Mouse (Mus musculus) layer of hippocampus, adult 18-20 months (tissue): ENCODE measurements around the gene Sectm1b. TPM values are rescaled to one million over a fixed set of nuclear protein-coding genes. Genes with fewer than 3 reads are reported as not detected.
"Not testable (repeated sequence)": the region's sequence is repeated elsewhere in the genome, so short reads cannot be mapped to it uniquely, and the experiment has no call there.

ENCODE experiments used
- DNase-seq, 2 experiments: peaks; one replicate each; pipeline ENCODE4 v3.0.0; 2022; ENCODE audit warnings: low spot score in 2 of 2
- long read RNA-seq: library from polyadenylated mRNA; stranded (forward); transcript quantifications from one replicate; pipeline ENCODE4 v2.0.0, GENCODE M21; 2021
- total RNA-seq, 2 experiments: library from RNA; stranded (reverse); gene quantifications; 2 replicates each; pipeline ENCODE4 v1.2.3; 2021

The Sectm1b gene
- not detected for total RNA-seq
- long read RNA-seq, partial matches to known transcripts: 0 of 1 reads
- long read RNA-seq, other reads (novel, unspliced or antisense): 1 of 1 reads

DNA sequence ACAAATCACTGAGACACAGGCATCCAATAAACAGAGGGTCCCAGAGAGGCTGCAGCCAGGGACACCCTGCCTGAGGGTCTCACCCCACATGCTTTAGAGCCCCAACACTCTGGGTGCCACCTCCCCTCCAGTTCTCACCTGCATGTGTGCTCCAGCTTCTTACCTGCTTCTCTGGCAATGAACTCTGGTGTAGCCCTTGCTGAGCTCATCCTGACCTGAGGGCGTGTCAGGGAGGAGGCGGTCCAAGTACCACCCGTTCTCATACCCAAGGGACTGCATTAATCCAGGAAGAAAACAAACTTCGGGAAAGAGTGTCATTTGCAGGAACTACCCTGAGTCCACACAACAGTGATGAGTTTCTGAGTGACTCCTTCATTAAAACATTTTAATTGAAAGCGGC, at the start of gene Sectm1b:
Sectm1b (minus strand) TSS at position 191 of the 400 bp plus-strand sequence.
- DNase-seq: no peak

- no peak for DNase-seq
Measured at GRCm38 (mm10) chr11:121112091-121112775, 48.9 kb upstream of the Sectm1b start.

DNA sequence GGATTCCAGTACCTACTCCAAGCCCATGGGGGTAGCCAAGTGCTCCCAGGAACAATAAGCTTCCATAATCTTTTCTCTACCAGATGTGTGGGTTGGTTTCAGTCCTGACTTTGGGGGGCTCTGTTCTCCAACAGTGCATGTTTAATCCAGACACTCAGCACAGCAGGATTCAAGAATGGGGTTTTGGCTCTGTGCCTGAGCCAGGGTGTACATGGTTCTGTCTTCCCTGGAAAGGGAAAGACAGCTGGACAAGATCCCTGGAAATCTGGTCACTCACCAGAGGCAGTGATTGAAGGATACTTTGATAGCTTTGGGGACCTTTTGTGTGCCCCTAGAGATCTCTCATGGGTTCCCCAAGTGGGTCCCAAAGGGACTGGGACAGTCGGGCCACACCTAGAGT, 48.2 kb upstream of the Sectm1b start:
- no peak for DNase-seq

- DNase-seq: no peak
Measured at GRCm38 (mm10) chr11:121111051-121111450, 47.7 kb upstream of the Sectm1b start.

DNA sequence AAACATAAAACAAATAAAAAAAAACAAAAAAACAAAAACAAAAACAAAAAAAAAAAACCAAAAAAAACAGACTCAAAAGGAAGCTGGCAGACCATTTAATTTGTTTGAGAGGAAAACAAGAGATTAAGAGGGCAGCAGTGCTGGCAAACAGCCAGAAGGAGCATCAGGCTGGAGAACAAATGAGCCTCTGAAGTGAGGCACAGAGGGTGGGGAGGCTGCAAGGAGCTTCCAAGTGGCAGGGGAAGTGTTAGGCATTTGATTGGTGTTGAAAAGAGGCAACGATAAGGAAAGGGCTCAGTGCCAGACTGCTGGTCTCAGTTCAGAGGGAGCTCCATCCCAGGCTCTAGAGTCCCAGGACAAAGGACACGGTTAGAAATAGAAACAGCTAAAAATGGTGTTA, 46.6 kb upstream of the Sectm1b start:
- no peak for DNase-seq

DNA sequence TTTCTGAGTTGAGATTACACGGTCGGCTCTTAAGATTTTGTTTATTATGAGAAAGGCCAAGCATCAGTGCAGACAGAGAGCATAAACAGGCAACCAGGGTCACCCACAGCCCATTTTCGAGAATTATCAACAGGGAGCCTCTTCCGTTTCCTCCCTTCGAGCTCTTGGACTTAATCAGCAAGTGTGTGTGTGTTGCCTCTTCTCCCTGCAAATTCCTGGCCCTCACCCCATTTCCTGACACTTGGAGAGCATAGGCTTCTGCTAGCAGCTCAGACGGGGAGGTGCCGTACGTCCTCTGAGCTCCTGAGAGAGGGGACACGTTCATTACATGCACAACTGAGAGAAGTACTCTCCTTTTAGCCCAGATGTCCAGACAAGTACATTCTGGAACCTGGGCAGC, 44.7 kb upstream of the Sectm1b start:
- no peak for DNase-seq

DNA sequence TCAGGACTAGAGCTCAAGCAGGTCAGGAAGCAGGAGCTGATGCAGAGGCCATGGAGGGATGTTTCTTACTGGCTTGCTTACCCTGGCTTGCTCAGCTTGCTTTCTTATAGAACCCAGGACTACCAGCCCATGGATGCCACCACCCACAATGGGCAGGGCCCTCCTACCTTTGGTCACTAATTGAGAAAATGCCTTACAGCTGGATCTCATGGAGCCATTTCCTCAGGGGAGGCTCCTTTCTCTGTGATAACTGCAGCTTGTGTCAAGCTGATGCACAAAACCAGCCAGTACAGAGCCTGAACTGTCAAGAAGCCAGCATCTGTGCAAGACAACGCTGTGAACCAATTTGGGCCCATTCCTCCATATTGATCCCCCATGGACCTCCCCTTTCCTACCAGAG, 43.9 kb upstream of the Sectm1b start:
- DNase-seq: not testable (repeated sequence)

DNA sequence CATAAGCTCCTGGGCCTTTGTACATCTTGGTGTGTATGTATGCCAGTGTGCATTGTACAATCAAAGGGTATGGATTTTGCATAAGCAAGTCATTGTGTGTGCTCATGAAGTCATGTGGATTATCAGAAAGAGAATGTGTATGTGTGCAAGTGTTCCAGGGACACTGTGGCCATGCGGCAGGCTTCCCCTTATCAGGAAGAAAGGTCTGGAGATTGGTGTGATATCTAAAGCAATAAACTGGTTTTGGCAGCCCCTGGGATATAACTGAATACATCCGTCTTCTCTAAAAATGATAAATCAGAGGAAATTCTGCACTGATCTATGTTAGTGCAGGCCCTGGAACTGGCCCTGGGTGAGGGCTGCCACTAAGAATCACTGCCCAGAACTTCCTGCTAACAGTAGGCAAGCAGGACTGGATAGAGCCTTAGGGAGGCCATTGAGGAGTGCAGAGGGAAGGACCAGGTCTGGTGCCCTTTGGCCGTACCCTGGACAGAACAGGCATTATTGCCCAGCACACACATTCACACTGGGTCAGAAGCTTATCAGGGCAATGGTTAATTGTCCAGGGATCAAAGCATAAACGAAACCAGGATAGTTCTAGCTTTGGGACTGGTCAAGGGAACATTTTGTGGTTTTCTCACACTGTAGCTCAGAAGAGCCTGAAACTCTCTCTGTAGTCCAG, 37.9 kb upstream of the Sectm1b start:
- no peak for DNase-seq

DNA sequence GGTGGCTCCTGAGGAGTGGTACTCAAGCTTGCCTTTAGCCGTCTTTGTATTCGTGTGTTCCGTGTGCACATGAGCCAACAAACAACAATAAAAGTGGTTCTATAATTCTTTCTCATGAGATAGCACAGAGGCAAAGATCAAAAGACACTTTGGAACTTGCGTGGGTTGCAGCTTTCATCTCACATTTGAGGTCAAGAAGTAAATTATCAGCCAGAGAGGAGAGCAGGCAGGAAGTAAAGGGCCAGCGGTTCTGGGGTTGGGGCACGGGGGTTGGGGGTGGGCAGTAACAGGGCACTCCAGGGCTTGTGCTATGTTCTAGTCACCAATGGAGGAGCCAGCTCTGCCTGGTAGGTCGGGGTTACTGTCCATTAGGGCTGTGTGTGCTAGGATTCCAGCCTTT, 37.3 kb upstream of the Sectm1b start:
- no peak for DNase-seq

DNA sequence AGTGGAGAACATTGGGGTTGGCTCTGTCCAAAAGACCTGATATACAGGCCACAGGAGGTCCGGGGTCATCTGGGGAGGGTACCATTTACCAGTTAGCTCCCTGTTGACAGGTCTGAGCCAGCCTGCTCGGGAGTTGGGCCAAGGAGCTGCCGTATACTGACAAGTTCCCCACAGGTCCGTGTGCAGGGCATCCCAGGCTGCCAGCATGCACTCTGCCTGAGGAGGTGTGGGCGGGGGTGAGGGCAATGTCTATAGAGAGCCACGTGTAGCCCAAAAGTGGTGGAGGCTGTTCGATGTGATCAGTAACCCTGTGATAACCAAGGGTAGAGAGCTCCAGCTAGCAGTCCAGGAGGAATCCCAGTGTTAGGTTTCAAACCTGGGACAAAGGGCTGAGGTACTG, 36.4 kb upstream of the Sectm1b start:
- no peak for DNase-seq

- no peak for DNase-seq
Measured at GRCm38 (mm10) chr11:121092606-121093585, 29.5 kb upstream of the Sectm1b start.

DNA sequence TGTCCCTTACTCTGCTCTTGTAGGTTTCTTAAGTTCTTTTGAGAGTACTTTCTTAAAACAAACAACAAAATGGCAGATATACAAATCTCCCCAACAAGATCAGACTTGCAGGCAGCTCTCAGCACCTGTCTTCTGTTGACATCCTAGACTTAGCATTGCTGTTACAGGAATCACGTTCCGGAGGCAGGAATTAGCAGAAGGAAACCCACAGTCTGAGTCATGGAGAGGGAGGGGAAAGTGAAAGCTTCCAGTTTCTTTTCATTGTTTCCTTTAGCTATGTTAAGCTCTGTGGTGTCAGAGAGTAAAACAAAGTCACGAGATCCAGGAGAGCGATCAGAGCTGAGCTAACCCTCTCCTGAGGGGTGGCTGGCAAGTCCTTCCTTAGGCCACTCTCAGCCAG, 27.6 kb upstream of the Sectm1b start:
- no peak for DNase-seq

DNA sequence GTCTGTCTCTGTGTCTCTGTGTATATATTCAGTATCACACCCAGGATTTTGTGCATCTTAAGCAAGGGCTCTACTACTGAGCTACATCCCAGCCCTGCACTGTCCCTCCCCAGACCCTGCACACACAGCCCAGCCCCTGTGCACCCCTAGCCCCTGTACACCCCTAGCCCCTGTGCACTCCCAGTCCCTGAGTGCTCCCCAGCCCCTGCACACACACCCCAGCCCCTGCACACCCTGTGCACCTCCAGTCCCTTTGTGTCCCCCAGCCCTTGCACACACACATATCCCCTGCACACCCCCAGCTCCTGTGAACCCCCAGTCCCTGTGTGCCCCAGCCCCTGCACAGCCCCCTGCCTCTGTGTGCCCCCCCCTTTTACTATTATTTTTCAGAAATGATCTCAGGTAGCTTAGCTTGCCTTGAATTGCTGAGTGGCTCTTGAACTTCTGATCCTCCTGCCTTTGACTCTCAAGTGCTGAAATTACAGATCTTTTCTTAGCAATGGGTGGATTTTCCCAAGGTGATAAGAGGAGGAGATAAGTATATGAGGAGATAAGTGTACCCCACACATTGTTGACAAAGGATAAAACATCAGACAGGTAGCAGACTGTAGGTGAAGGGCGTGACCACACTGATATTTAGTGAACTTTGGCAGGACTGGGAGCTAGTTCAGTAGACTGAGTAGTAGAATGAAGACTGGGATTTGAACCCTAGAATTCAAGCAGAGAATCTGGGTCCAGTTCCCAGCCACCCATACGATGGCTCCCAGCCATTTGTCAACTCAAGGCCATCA, 26.6 kb upstream of the Sectm1b start:
- no peak for DNase-seq

GRCm38 (mm10) chr11:121088997-121089396, 25.6 kb upstream of the Sectm1b start:
- DNase-seq: no peak

- DNase-seq: no peak
Measured at GRCm38 (mm10) chr11:121086296-121086695, 22.9 kb upstream of the Sectm1b start.

DNA sequence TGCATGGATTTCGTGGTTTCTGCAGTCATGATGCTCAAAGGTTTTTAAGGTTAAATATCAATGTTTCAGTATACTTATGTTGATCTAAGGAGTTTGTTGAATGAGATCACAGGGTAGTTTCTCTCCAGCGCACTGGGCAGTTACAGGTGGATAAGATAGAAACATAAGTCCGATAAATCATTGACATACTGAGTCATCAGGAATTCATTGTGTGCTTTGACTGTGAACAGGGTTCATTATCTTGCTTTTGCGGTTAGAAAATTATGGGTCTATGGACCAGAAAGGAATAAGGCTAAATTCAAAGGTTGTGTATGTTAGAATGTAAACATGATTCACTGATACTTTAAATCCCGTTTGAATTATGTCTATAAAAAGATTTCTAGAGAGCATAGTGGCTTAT, 21.8 kb upstream of the Sectm1b start:
- DNase-seq: no peak

DNA sequence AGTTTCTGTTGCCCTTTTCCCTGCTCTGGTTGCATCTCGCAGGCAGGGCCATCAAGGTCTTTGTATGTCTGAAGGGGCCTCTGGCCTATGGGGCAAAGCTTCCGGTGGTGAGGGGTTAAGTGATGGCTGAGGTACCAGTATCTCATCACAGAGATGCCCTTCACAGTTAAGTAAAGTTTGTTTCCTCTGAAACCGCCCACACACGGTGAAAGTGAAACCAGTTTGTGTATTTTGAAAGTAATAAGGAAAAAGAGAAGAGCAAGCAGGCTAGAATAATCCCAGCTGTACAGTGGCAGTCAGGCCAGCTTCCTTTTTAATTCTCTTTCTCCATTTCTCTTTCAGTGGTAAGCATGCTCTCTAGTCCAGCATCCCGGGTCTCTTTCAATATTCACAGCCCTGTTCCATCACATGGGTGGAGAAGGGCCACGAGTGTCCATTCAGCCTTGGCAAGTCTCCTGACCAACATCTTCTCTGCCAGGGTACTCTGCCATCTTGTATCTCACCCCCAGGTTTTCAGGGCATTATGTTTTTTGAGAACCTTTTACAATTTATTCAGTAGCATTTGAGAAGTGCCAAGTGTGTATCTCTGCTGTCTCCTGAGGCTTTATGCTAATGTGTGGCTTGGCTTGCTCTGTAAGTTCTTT, 19.6 kb upstream of the Sectm1b start:
- DNase-seq: no peak

DNA sequence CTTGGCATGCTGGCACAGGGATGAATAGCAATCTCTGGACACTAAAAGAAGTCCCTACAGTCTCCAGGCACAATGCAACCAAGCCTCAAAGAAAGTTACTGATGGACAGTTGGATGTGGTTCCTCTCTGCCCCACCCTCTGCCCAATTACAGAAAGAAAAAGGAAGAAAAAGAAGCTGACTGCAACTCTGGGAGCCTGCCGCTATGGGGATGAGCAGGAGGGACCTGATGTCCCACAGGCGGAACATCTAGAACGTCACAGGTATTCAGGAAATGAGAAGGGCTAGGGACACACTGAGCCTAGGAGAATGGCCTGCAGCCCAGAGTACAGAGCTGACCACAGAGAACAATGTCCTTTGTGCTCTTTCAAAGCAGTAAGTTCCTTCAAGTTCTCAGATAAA, 18.9 kb upstream of the Sectm1b start:
- DNase-seq: no peak

DNA sequence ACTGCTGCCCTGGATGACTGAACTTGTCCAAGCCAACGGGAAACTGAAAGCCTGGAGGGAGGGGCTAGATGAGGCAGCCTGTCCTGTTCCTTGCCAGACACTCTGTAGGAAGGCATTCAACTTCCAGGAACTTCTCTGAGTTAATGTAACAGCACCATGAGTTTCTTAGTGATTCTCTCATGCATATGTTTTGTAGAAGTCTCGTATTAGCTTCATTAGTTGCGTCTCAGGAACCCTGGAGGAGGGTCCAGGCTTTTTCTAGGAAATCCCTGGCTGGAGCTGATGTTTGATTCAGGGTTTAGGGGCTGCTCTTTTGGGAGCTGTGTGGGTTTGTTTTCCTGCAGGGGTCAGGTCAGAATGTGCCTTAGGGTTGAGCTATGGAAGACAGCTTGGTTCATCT, 17.8 kb upstream of the Sectm1b start, which contains the start of gene Sectm1a:
Sectm1a (minus strand) TSS at position 101 of the 400 bp plus-strand sequence.
- DNase-seq: no peak

- no peak for DNase-seq
Measured at GRCm38 (mm10) chr11:121080330-121080729, 17.0 kb upstream of the Sectm1b start.
